Mouse (Mus musculus): ENCODE data around the gene Myo9a.
"Not testable (repeated sequence)": the region's sequence is repeated elsewhere in the genome, so short reads cannot be mapped to it uniquely, and the experiment has no call there.

DNA sequence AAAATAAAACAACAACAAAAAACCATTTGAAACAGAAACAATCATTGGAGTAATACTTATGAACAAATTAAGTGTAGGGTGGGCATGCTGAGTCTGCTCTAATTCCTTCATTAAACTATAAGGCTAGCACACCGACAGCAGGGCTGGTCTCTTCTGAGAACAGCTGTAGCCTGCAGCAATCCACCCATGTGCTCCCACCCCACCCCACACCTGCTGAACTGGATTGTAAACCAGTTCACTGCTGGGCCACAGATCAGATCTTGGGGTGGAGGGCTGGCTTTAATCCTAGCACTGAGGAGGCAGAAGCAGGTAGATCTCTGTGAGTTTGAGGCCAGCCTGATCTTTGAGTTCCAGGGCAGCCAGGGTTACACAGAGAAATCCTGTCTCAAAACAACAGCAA lies 207.4 kb downstream of the Myo9a start:
- TF ChIP-seq CTCF (IDR thresholded peaks at IDR 0.05; ENCODE audit: control insufficient read depth, insufficient read depth, low read length); POLR2A (IDR thresholded peaks at IDR 0.05; ENCODE audit: borderline replicate concordance, control insufficient read depth, low read depth, low read length): not testable (repeated sequence)

All from bone marrow, adult 2 months (tissue).